Mouse (Mus musculus): ENCODE results near the gene Lamb3. TPM values are rescaled to one million over a fixed set of nuclear protein-coding genes. Genes with fewer than 3 reads are reported as not detected.

Gene Lamb3
- polyA plus RNA-seq, 1 experiment from 2014 or later: 8.5 TPM

DNA sequence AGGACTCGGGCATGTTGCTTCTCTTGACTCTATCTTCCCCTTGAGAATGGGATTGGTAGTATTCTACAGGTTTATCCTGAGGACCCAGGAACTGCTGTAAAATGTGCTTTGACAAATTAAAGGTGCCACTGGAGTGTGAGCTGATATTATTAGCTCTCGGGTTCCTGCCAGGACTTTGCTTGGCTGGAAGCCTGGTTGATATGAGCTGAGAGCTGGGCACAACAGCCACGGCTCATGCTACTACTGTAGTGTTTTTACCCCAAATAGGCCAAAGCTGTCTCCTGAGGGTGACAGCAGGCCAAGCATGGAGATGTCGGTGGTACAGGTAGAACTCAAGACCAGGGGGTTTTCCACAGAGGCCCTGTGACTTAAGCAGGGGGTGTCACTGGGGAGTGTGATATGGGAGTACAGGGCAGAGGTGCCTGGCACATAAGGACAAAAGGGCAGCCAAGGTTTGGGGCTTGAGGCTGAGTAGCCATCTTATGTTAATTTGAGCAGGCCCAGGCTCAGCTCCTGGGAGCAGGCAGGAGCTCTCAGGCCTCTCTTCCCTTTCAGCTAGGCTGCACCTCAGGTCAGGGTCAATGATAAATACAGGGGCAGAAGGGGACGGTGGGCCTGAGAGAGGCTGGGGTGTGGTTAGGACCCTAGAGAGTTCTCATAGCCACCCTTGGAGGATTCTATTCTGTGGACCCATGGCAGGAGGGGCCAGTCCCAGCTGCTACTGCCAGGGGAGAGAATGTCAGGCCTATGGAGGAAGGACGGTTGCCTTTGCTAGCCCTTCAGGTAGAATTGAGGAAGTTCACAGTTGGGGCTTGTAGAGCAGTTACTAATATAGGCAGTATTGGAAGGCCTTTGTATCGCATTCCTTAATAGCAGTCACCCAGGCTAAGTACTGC lies 128.9 kb downstream of the Lamb3 start:
- Histone ChIP-seq H3K4me2 (ENCODE audit: low read depth, low read length) (no peak overlapping the region), H3K36me3 (ENCODE audit: control insufficient read depth, insufficient read depth, low read length) (no peaks in the 10 kb centered on the region), H3K4me3 (ENCODE audit: low read depth, low read length) (no peak overlapping the region), H3K27ac (replicated peaks; ENCODE audit: low read depth, low read length) (no peak overlapping the region), H3K4me1 (ENCODE audit: control insufficient read depth, insufficient read depth, low read length) (peaks cover 6% of the 10 kb centered on the region; the same call in 1 of the 2 replicates), H3K27me3 (replicated peaks; ENCODE audit: control insufficient read depth, insufficient read depth, low read length) (no peaks in the 10 kb centered on the region), H3K9ac (ENCODE audit: low read depth, low read length) (no peak overlapping the region), H3K9me3 (ENCODE audit: control insufficient read depth, low read length) (no peaks in the 10 kb centered on the region)
- no peak for ATAC-seq (ENCODE audit: low read depth)
- WGBS: 77% methylated on average over 7 of the region's 7 CpGs
- no peak for DNase-seq (ENCODE audit: low spot score)

DNA sequence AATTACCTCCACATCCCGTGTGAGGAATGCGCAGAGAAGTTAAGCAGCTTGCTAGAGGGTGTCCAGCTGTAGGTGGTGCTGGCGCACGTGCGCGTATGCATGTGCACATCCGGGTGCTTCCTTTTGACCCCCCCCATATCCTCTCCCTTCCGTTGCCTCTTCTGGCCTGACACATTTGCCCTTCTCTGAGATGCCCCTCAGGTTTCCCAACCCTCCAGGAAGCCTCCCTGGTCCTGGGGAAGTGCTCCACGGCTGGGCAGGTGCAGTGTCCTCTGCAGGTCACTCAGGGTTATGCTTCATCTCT lies 129.5 kb downstream of the Lamb3 start:
- H3K27me3 ChIP-seq (replicated peaks; ENCODE audit: control insufficient read depth, insufficient read depth, low read length): no peaks in the 10 kb centered on the region
- H3K4me1 ChIP-seq (ENCODE audit: control insufficient read depth, insufficient read depth, low read length): peaks cover 6% of the 10 kb centered on the region; the same call in 1 of the 2 replicates
- no peak for ATAC-seq (ENCODE audit: low read depth)
- WGBS: 75% methylated on average over 9 of the region's 9 CpGs
- no peak overlapping the region for H3K9ac ChIP-seq (ENCODE audit: low read depth, low read length)
- no peaks in the 10 kb centered on the region for H3K36me3 ChIP-seq (ENCODE audit: control insufficient read depth, insufficient read depth, low read length)
- no peak for DNase-seq (ENCODE audit: low spot score)
- no peak overlapping the region for H3K27ac ChIP-seq (replicated peaks; ENCODE audit: low read depth, low read length)
- H3K9me3 ChIP-seq (ENCODE audit: control insufficient read depth, low read length): no peaks in the 10 kb centered on the region
- H3K4me3 ChIP-seq (ENCODE audit: low read depth, low read length): no peak overlapping the region
- no peak overlapping the region for H3K4me2 ChIP-seq (ENCODE audit: low read depth, low read length)

DNA sequence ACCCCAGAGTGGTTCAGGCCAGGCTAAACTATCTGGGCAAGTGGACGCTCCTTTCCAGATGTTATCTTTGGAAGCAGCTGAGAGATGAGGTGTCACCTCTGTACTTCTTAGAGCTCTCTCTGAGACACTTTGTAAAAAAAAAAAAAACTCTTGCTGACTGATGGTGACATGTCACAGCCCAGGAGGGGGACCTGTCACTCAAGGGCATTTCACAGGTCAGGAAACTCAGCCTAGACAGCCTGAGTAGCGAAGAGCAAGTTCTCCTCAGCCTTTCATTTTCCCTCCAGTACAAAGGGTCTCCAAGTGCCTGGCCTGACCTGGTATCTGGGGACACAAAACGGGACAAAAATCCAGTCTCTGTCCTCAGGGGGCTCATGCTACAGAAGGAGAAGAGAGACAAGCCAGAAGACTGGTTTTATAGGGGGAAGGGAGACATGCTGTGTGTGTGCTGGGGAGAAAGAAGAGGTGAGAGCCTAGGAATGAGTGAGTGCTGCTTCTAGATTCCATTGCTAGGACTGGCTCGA lies 130.3 kb downstream of the Lamb3 start:
- H3K4me1 ChIP-seq (ENCODE audit: control insufficient read depth, insufficient read depth, low read length): peaks cover 6% of the 10 kb centered on the region; the same call in 1 of the 2 replicates

DNA sequence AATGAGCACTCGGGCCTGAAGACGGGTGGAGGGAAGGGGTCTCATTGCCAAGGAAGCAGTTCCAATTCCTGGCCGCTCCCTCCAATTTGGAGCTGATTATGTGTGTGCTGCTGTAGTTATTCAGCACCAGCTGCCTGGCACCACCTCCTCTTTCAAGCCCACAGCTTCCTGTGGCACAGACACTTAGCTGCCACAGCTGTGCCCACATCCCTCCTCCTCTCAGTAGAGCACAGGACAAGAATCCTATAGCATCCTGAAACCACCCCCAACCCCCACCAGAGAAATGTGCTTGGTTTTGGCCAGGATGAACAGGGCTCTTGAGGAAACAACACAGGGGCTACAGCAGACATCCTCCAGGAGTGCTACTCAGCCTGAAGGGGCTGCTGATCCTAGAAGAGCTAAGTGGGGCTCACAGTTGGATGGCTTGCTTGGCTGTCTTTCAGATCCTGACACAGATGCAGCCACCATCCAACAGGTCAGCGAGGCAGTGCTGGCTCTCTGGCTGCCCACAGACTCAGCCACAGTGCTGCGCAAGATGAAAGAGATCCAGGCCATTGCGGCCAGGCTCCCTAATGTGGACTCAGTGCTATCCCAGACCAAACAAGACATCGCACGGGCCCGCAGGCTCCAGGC lies 131.0 kb downstream of the Lamb3 start:
- Histone ChIP-seq H3K4me1 (ENCODE audit: control insufficient read depth, insufficient read depth, low read length) (peaks cover 6% of the 10 kb centered on the region; the same call in 1 of the 2 replicates), H3K9ac (ENCODE audit: low read depth, low read length) (no peak overlapping the region), H3K27me3 (replicated peaks; ENCODE audit: control insufficient read depth, insufficient read depth, low read length) (no peaks in the 10 kb centered on the region), H3K27ac (replicated peaks; ENCODE audit: low read depth, low read length) (no peak overlapping the region), H3K4me2 (ENCODE audit: low read depth, low read length) (no peak overlapping the region), H3K9me3 (ENCODE audit: control insufficient read depth, low read length) (no peaks in the 10 kb centered on the region), H3K36me3 (ENCODE audit: control insufficient read depth, insufficient read depth, low read length) (no peaks in the 10 kb centered on the region), H3K4me3 (ENCODE audit: low read depth, low read length) (no peak overlapping the region)
- DNase-seq (ENCODE audit: low spot score) (peak; percentile 59), ATAC-seq (ENCODE audit: low read depth) (peak; percentile 34)
- WGBS: 68% methylated on average over 9 of the region's 9 CpGs

More for the DNA sequence above, 130.3 kb downstream of the Lamb3 start:
- Histone ChIP-seq H3K9ac (ENCODE audit: low read depth, low read length) (0 out of 2 replicates have a peak overlapping the region, but pooled peaks have one; percentile 30), H3K9me3 (ENCODE audit: control insufficient read depth, low read length) (no peaks in the 10 kb centered on the region), H3K27me3 (replicated peaks; ENCODE audit: control insufficient read depth, insufficient read depth, low read length) (no peaks in the 10 kb centered on the region), H3K4me2 (ENCODE audit: low read depth, low read length) (no peak overlapping the region), H3K27ac (replicated peaks; ENCODE audit: low read depth, low read length) (no peak overlapping the region), H3K4me3 (ENCODE audit: low read depth, low read length) (no peak overlapping the region), H3K36me3 (ENCODE audit: control insufficient read depth, insufficient read depth, low read length) (no peaks in the 10 kb centered on the region)
- 51% methylated on average over 4 of the region's 4 CpGs for WGBS
- ATAC-seq (ENCODE audit: low read depth) (no peak), DNase-seq (ENCODE audit: low spot score) (no peak)

DNA sequence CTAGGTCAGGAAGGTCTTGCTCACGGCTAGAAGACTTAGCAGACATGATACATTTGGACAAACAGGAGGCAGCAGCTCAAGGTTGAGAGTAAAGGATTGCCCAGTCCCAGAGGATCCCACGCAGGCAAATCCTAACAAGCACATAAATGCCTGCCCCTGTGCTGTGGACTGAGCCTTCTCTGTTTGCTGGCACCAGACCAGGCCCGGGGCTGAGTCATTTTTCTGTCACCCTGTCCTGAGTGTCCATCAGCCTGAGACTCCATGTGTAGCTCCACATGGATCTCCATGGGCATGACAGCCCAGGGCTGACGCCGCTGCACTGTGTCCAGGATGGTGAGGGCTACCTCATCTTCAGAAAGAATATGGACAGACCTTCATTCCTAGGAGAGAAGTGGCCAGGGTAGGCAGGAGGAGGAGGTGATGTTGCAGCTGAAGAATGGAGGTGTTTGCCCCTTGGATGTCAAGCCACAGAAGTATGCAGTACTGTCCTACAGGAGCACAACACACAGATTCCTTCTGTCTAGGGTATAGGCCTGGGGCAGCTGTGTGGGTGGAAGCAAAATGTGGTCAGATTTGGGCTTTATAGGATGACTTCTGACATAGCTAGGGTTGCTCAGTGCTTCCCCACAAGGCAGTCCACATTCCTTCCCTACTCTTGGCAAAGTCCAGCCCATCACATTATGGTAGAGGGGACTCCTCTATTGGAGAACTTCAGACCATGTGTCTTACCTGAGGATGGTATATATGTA lies 134.9 kb downstream of the Lamb3 start:
- Histone ChIP-seq H3K27ac (replicated peaks; ENCODE audit: low read depth, low read length) (no peak overlapping the region), H3K4me3 (ENCODE audit: low read depth, low read length) (no peak overlapping the region), H3K36me3 (ENCODE audit: control insufficient read depth, insufficient read depth, low read length) (0 out of 2 replicates have a peak, but pooled peaks cover 11% of the 10 kb centered on the region), H3K9ac (ENCODE audit: low read depth, low read length) (no peak overlapping the region), H3K4me1 (ENCODE audit: control insufficient read depth, insufficient read depth, low read length) (peaks cover 6% of the 10 kb centered on the region; the same call in 1 of the 2 replicates), H3K4me2 (ENCODE audit: low read depth, low read length) (no peak overlapping the region), H3K27me3 (replicated peaks; ENCODE audit: control insufficient read depth, insufficient read depth, low read length) (no peaks in the 10 kb centered on the region), H3K9me3 (ENCODE audit: control insufficient read depth, low read length) (no peaks in the 10 kb centered on the region)
- 83% methylated on average over 5 of the region's 5 CpGs for WGBS
- no peak for ATAC-seq (ENCODE audit: low read depth)
- DNase-seq (ENCODE audit: low spot score): no peak

DNA sequence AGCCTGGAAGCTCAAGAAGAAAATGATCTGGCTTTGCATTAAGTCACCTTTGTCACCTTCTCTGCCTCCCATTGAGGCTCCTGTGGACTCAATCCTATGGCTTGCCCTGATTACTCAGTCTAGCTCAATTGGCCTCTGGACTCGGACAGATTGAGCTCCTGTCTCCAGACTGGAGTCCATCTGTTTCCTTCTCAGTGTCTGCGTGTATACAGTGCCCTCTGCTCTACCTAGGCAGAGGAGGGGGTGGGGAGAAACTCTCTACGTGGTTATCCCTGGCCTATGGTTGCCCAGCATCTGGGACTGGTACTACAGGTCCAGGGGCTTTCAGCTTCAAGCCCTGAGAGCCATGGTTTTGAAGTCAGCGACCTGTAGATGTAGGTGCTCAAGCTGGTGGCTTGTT lies 136.4 kb downstream of the Lamb3 start:
- no peak for ATAC-seq (ENCODE audit: low read depth)

DNA sequence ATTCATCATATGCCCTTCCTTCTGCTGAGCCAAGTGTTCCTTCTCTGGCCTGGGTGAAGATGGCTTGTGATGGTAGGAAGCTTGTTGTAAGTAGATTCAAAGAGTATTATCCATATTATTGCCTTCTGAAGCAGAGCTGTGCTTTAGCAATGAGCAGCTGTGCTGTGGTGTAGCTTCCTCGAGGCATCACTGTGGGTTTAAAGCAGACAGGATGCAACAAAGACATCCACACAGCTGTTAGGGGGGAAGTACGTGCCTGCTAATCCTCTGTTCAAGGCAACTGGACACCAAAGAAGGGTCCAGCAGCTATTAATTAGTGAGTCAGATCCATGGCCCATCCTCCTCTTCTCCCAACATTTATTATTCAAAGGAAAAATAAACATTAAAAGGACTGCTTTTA lies 137.5 kb downstream of the Lamb3 start:
- Histone ChIP-seq H3K27ac (replicated peaks; ENCODE audit: low read depth, low read length) (0 out of 2 replicates have a peak overlapping the region, but pooled peaks have one; percentile 3), H3K4me2 (ENCODE audit: low read depth, low read length) (no peak overlapping the region), H3K9me3 (ENCODE audit: control insufficient read depth, low read length) (no peaks in the 10 kb centered on the region), H3K4me1 (ENCODE audit: control insufficient read depth, insufficient read depth, low read length) (no peaks in the 10 kb centered on the region), H3K4me3 (ENCODE audit: low read depth, low read length) (no peak overlapping the region), H3K9ac (ENCODE audit: low read depth, low read length) (no peak overlapping the region), H3K27me3 (replicated peaks; ENCODE audit: control insufficient read depth, insufficient read depth, low read length) (no peaks in the 10 kb centered on the region), H3K36me3 (ENCODE audit: control insufficient read depth, insufficient read depth, low read length) (0 out of 2 replicates have a peak, but pooled peaks cover 19% of the 10 kb centered on the region)
- DNase-seq (ENCODE audit: low spot score): peak; percentile 68
- ATAC-seq (ENCODE audit: low read depth): peak; percentile 71
- 9% methylated on average over 2 of the region's 2 CpGs for WGBS

More for the DNA sequence above, 136.4 kb downstream of the Lamb3 start:
- Histone ChIP-seq H3K27me3 (replicated peaks; ENCODE audit: control insufficient read depth, insufficient read depth, low read length) (no peaks in the 10 kb centered on the region), H3K4me2 (ENCODE audit: low read depth, low read length) (no peak overlapping the region), H3K36me3 (ENCODE audit: control insufficient read depth, insufficient read depth, low read length) (0 out of 2 replicates have a peak, but pooled peaks cover 17% of the 10 kb centered on the region), H3K9me3 (ENCODE audit: control insufficient read depth, low read length) (no peaks in the 10 kb centered on the region), H3K27ac (replicated peaks; ENCODE audit: low read depth, low read length) (no peak overlapping the region), H3K4me1 (ENCODE audit: control insufficient read depth, insufficient read depth, low read length) (no peaks in the 10 kb centered on the region), H3K4me3 (ENCODE audit: low read depth, low read length) (no peak overlapping the region), H3K9ac (ENCODE audit: low read depth, low read length) (no peak overlapping the region)
- no peak for DNase-seq (ENCODE audit: low spot score)
- WGBS: 71% methylated on average over 4 of the region's 4 CpGs

DNA sequence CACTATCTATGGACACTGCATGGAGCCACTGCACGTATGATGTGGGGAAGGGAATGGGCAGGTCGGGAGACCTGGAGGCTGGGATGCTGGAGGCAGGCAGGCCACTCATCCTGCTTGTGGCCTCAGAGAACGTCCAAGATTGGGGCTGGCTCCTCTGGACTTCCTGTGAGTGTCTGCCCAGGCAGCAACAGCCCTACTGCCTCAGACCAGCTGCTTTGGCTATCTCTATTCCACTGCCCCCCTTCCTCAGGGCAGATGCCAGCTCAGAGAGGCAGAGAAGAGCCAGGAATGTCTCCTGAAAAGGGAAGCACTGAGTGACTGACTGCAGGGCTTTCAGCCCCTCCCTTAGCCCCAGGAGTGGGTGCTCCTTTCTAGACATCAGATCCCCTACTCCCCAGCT lies 139.4 kb downstream of the Lamb3 start:
- Histone ChIP-seq H3K27me3 (replicated peaks; ENCODE audit: control insufficient read depth, insufficient read depth, low read length) (no peaks in the 10 kb centered on the region), H3K4me1 (ENCODE audit: control insufficient read depth, insufficient read depth, low read length) (no peaks in the 10 kb centered on the region), H3K9me3 (ENCODE audit: control insufficient read depth, low read length) (no peaks in the 10 kb centered on the region), H3K27ac (replicated peaks; ENCODE audit: low read depth, low read length) (no peak overlapping the region), H3K4me2 (ENCODE audit: low read depth, low read length) (no peak overlapping the region), H3K36me3 (ENCODE audit: control insufficient read depth, insufficient read depth, low read length) (0 out of 2 replicates have a peak, but pooled peaks cover 19% of the 10 kb centered on the region), H3K9ac (ENCODE audit: low read depth, low read length) (no peak overlapping the region), H3K4me3 (ENCODE audit: low read depth, low read length) (no peak overlapping the region)
- no peak for DNase-seq (ENCODE audit: low spot score)
- 75% methylated on average over 2 of the region's 3 CpGs for WGBS
- no peak for ATAC-seq (ENCODE audit: low read depth)
